Mouse (Mus musculus) E14TG2a.4 (cell line): ENCODE measurements at regions not wholly inside any gene's neighbourhood (a gene's known extent, or its start where the extent isn't known, plus 50 kb on each side); places are given as distances from the start of the nearest gene placed in this dataset.

Experiments used
- CTCF ChIP-seq: conservative IDR thresholded peaks from 2 replicates; pipeline ENCODE4 v1.5.1; 2014; ENCODE audit warnings: low read length
- NANOG ChIP-seq: IDR thresholded peaks from 2 replicates; pipeline ENCODE4 v1.6.1; 2014; ENCODE audit warnings: borderline replicate concordance, low read length, mixed read lengths
- POU5F1 ChIP-seq: IDR thresholded peaks from 2 replicates; pipeline ENCODE4 v1.6.1; 2014; ENCODE audit warnings: low read length, borderline replicate concordance

GRCm38 (mm10) chr13:51313129-51313850, 95.1 kb upstream of the S1pr3 start:
- no peak for TF ChIP-seq CTCF
- TF ChIP-seq POU5F1, result no peak
- TF ChIP-seq NANOG, result no peak
